Mouse (Mus musculus): ENCODE measurements around the gene Gsn. TPM values are rescaled to one million over a fixed set of nuclear protein-coding genes. Genes with fewer than 3 reads are reported as not detected.

Gsn gene
- polyA plus RNA-seq, 1 experiment from 2014 or later = 134 TPM

DNA sequence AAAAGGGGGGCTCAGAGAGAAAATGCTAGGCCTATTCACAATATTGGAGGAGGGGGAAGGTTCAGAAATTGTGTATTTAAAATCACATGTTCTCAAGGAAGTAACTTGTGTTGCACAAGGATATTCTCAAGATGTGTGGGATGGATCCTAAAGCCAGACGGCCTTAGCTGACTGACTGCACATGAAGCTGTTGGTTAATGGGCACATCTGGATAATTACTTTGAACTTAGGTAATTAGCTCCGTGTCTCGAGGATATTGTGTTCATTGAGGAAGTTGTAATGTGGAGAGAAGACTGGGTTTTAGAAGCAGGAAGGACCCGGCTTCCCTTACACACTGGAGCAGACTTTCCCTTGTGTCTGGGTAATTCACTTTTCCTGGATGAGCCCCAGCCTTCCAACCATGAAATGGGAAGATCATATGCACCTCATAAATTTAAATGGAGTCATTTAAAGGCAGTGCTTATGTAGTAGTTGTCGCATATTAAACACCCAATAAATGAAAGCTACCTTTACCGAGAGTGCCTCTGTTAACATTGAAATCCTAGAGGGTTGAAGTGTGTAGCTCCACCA lies 33.3 kb upstream of the Gsn start:
- H3K36me3 ChIP-seq (replicated peaks) = no peaks in the 10 kb centered on the region
- no peak for ATAC-seq (ENCODE audit: insufficient read depth)
- H3K9me3 ChIP-seq (replicated peaks) = no peaks in the 10 kb centered on the region
- no peak overlapping the region for H3K4me2 ChIP-seq
- no peaks in the 10 kb centered on the region for H3K27me3 ChIP-seq
- 40% methylated on average over 6 of the region's 6 CpGs for WGBS (ENCODE audit: insufficient replicate concordance)
- no peak overlapping the region for H3K9ac ChIP-seq
- no peak overlapping the region for H3K27ac ChIP-seq (replicated peaks)
- H3K4me1 ChIP-seq (replicated peaks) = no peaks in the 10 kb centered on the region
- no peak overlapping the region for H3K4me3 ChIP-seq (replicated peaks)

- Histone ChIP-seq H3K27me3 (0 out of 2 replicates have a peak, but pooled peaks cover 1% of the 10 kb centered on the region), H3K27ac (replicated peaks) (no peak overlapping the region), H3K4me2 (no peak overlapping the region), H3K9me3 (replicated peaks) (no peaks in the 10 kb centered on the region), H3K4me1 (replicated peaks) (no peaks in the 10 kb centered on the region), H3K9ac (no peak overlapping the region), H3K4me3 (replicated peaks) (no peak overlapping the region), H3K36me3 (replicated peaks) (no peaks in the 10 kb centered on the region)
- WGBS (ENCODE audit: insufficient replicate concordance) = 78% methylated on average over 15 of the region's 15 CpGs
- no peak for ATAC-seq (ENCODE audit: insufficient read depth)
These were observed 31.9 kb upstream of the Gsn start for GRCm38 (mm10) chr2:35224285-35224684.

GRCm38 (mm10) chr2:35228145-35228544 lies 28.0 kb upstream of the Gsn start:
- H3K9me3 ChIP-seq (replicated peaks) = no peaks in the 10 kb centered on the region
- no peak overlapping the region for H3K4me2 ChIP-seq
- no peak overlapping the region for H3K4me3 ChIP-seq (replicated peaks)
- WGBS (ENCODE audit: insufficient replicate concordance) = 72% methylated on average over 4 of the region's 4 CpGs
- H3K27ac ChIP-seq (replicated peaks) = no peak overlapping the region
- no peak for ATAC-seq (ENCODE audit: insufficient read depth)
- H3K36me3 ChIP-seq (replicated peaks) = no peaks in the 10 kb centered on the region
- H3K4me1 ChIP-seq (replicated peaks) = peaks cover 5% of the 10 kb centered on the region; the same call in 1 of the 2 replicates
- H3K27me3 ChIP-seq = 0 out of 2 replicates have a peak, but pooled peaks cover 8% of the 10 kb centered on the region
- no peak overlapping the region for H3K9ac ChIP-seq

GRCm38 (mm10) chr2:35230215-35230614 lies 26.0 kb upstream of the Gsn start:
- ATAC-seq (ENCODE audit: insufficient read depth) = no peak
- WGBS (ENCODE audit: insufficient replicate concordance) = 14% methylated on average over 8 of the region's 8 CpGs
- no peak overlapping the region for H3K4me2 ChIP-seq
- H3K4me3 ChIP-seq (replicated peaks) = no peak overlapping the region
- H3K4me1 ChIP-seq (replicated peaks) = peaks cover 13% of the 10 kb centered on the region; the same call in 1 of the 2 replicates
- H3K9me3 ChIP-seq (replicated peaks) = no peaks in the 10 kb centered on the region
- H3K36me3 ChIP-seq (replicated peaks) = no peaks in the 10 kb centered on the region
- no peak overlapping the region for H3K9ac ChIP-seq
- H3K27ac ChIP-seq (replicated peaks) = no peak overlapping the region
- 0 out of 2 replicates have a peak, but pooled peaks cover 8% of the 10 kb centered on the region for H3K27me3 ChIP-seq

GRCm38 (mm10) chr2:35231871-35232270 lies 24.3 kb upstream of the Gsn start:
- peak overlapping the region; percentile 55; the same call in 1 of the 2 replicates for H3K27ac ChIP-seq (replicated peaks)
- no peak overlapping the region for H3K9ac ChIP-seq
- peaks cover 13% of the 10 kb centered on the region; the same call in 1 of the 2 replicates for H3K4me1 ChIP-seq (replicated peaks)
- no peaks in the 10 kb centered on the region for H3K36me3 ChIP-seq (replicated peaks)
- no peaks in the 10 kb centered on the region for H3K9me3 ChIP-seq (replicated peaks)
- no peak for ATAC-seq (ENCODE audit: insufficient read depth)
- WGBS (ENCODE audit: insufficient replicate concordance) = 41% methylated on average over 2 of the region's 2 CpGs
- H3K4me2 ChIP-seq = no peak overlapping the region
- H3K27me3 ChIP-seq = 0 out of 2 replicates have a peak, but pooled peaks cover 8% of the 10 kb centered on the region
- no peak overlapping the region for H3K4me3 ChIP-seq (replicated peaks)

DNA sequence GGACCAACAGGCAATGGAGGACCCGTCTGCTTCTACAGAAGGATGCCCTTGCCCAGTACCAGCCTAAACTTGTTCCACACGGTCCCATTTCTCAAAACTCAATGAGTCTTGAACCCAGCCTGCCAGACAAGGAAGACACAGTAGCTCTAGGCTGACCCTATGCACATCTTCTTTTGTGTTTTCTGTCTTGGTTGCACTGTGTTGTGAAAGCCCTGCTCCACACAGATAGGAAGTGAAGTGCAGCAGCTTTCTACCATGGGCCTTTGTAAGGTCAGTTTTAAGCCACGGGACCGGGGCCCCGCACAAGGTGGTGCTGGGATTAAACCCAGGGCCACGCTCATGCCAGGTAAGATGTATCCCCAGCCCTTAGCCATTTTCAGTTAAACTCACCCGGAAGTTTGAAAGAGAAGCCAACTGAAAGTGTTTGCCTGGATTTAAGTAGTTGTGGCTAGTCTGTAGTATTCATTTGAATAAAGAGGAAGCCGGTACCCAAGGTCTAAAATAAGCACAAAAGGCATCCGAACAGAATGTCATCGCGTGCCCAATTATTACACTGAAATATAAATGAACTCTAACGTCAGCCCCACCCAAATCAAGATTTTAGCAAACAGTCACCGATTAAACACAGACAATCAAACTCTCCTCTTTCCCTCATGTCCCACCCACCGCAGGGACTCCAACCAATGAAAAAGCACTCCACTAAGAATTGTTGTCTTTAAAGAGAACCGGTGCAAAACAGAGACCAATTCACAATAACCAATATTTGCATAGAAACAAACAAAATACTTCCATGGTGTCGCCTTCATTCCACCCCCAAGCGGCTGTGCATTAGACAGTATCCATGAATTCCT lies 23.4 kb upstream of the Gsn start:
- H3K27ac ChIP-seq (replicated peaks) = peak overlapping the region; percentile 55

DNA sequence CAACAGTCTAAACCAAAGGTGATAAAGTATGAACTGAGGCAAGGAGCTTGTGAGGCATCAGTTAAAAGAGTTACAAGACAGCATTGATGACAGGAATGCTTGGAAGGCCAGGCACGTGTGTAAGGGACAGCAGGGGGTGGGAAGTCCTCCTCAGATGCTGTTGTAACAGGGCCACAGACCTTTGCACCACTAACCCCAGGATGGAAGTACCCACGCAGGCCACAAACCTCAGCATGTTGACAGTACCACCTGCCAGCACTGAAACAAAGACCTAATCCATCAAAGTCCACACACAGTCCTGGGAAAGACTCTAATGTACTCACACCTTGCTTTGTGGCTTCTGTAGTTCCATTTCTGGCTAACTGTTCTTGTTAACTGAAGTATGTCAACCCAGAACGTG lies 22.3 kb upstream of the Gsn start:
- no peaks in the 10 kb centered on the region for H3K9me3 ChIP-seq (replicated peaks)
- no peak overlapping the region for H3K9ac ChIP-seq
- H3K27me3 ChIP-seq = 0 out of 2 replicates have a peak, but pooled peaks cover 8% of the 10 kb centered on the region
- H3K4me3 ChIP-seq (replicated peaks) = no peak overlapping the region
- no peak overlapping the region for H3K4me2 ChIP-seq
- WGBS (ENCODE audit: insufficient replicate concordance) = 43% methylated on average over 3 of the region's 3 CpGs
- no peak overlapping the region for H3K27ac ChIP-seq (replicated peaks)
- no peaks in the 10 kb centered on the region for H3K36me3 ChIP-seq (replicated peaks)
- peaks cover 13% of the 10 kb centered on the region; the same call in 1 of the 2 replicates for H3K4me1 ChIP-seq (replicated peaks)
- ATAC-seq (ENCODE audit: insufficient read depth) = peak; percentile 52

More for the DNA sequence above, 23.4 kb upstream of the Gsn start:
- no peaks in the 10 kb centered on the region for H3K36me3 ChIP-seq (replicated peaks)
- H3K4me3 ChIP-seq (replicated peaks) = no peak overlapping the region
- peaks cover 13% of the 10 kb centered on the region; the same call in 1 of the 2 replicates for H3K4me1 ChIP-seq (replicated peaks)
- H3K9me3 ChIP-seq (replicated peaks) = no peaks in the 10 kb centered on the region
- H3K27me3 ChIP-seq = 0 out of 2 replicates have a peak, but pooled peaks cover 8% of the 10 kb centered on the region
- 36% methylated on average over 17 of the region's 17 CpGs for WGBS (ENCODE audit: insufficient replicate concordance)
- peak overlapping the region; percentile 27 for H3K4me2 ChIP-seq
- ATAC-seq (ENCODE audit: insufficient read depth) = no peak
- H3K9ac ChIP-seq = no peak overlapping the region

DNA sequence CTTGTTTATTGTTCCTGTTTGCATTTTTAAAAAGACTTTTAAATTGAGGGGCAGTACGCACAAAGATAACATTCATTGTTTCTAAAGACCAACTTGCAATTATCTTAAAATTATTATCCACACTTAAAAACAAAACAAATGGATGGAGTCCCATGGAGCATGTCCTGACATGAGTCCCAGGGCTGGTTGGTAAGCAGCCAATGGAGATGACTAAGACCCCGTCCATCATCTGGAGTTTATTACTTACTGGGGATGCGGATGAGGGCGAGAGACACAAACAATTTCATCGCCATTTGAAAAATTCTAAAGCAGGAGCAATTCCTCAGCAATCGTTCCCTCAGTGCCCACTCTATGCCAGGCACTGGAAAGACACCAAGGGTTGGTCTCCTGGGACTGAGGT lies 21.2 kb upstream of the Gsn start:
- ATAC-seq (ENCODE audit: insufficient read depth) = no peak
- no peak overlapping the region for H3K4me3 ChIP-seq (replicated peaks)

DNA sequence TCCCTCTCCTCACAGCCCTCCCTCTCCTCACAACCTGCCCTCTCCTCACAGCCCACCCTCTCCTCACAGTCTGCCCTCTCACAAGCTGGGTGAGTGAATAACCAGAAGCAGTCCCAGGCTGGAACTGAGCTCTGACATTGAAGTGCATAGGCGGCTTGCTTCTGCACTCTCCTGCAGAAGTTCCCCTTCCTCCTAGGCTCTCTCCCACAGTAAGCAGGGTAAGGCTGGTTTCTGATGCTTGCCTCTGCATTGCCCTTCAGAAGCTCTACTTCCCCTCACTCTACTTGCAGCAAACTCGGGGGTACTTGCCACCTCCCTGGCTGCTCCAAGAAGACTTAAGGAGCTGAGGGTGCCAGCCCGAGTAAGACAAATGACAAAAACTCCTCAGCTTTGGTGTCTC lies 11.9 kb upstream of the Gsn start:
- no peak for ATAC-seq (ENCODE audit: insufficient read depth)
- no peak overlapping the region for H3K9ac ChIP-seq
- H3K27me3 ChIP-seq = no peaks in the 10 kb centered on the region; the same call in 1 of the 2 replicates
- no peak overlapping the region for H3K27ac ChIP-seq (replicated peaks)
- H3K4me3 ChIP-seq (replicated peaks) = no peak overlapping the region
- H3K36me3 ChIP-seq (replicated peaks) = no peaks in the 10 kb centered on the region
- no peaks in the 10 kb centered on the region for H3K9me3 ChIP-seq (replicated peaks)
- no peak overlapping the region for H3K4me2 ChIP-seq
- 10% methylated on average over 3 of the region's 3 CpGs for WGBS (ENCODE audit: insufficient replicate concordance)
- peaks cover 4% of the 10 kb centered on the region for H3K4me1 ChIP-seq (replicated peaks)

More for the DNA sequence above, 21.2 kb upstream of the Gsn start:
- 73% methylated on average over 6 of the region's 6 CpGs for WGBS (ENCODE audit: insufficient replicate concordance)
- no peaks in the 10 kb centered on the region for H3K9me3 ChIP-seq (replicated peaks)
- no peak overlapping the region for H3K9ac ChIP-seq
- H3K36me3 ChIP-seq (replicated peaks) = no peaks in the 10 kb centered on the region
- no peak overlapping the region for H3K27ac ChIP-seq (replicated peaks)
- 0 out of 2 replicates have a peak, but pooled peaks cover under 1% of the 10 kb centered on the region for H3K27me3 ChIP-seq
- H3K4me2 ChIP-seq = no peak overlapping the region
- peaks cover 13% of the 10 kb centered on the region; the same call in 1 of the 2 replicates for H3K4me1 ChIP-seq (replicated peaks)

GRCm38 (mm10) chr2:35247763-35248162 lies 8.4 kb upstream of the Gsn start:
- Histone ChIP-seq H3K4me1 (replicated peaks) (peaks cover 4% of the 10 kb centered on the region), H3K4me2 (no peak overlapping the region), H3K9me3 (replicated peaks) (no peaks in the 10 kb centered on the region), H3K9ac (no peak overlapping the region), H3K27ac (replicated peaks) (no peak overlapping the region), H3K27me3 (no peaks in the 10 kb centered on the region), H3K4me3 (replicated peaks) (no peak overlapping the region), H3K36me3 (replicated peaks) (no peaks in the 10 kb centered on the region)
- no peak for ATAC-seq (ENCODE audit: insufficient read depth)
- 21% methylated on average over 5 of the region's 5 CpGs for WGBS (ENCODE audit: insufficient replicate concordance)

GRCm38 (mm10) chr2:35252733-35253132 lies 3.4 kb upstream of the Gsn start:
- ATAC-seq (ENCODE audit: insufficient read depth) = no peak
- H3K4me2 ChIP-seq = no peak overlapping the region
- H3K4me3 ChIP-seq (replicated peaks) = no peak overlapping the region
- H3K9me3 ChIP-seq (replicated peaks) = no peaks in the 10 kb centered on the region
- 50% methylated on average over 6 of the region's 6 CpGs for WGBS (ENCODE audit: insufficient replicate concordance)
- no peak overlapping the region for H3K27ac ChIP-seq (replicated peaks)
- peaks cover 17% of the 10 kb centered on the region for H3K4me1 ChIP-seq (replicated peaks)
- peaks cover 37% of the 10 kb centered on the region for H3K27me3 ChIP-seq
- H3K9ac ChIP-seq = no peak overlapping the region
- no peaks in the 10 kb centered on the region for H3K36me3 ChIP-seq (replicated peaks)
